24 mouse cellular contexts compared by ENCODE assay signal in genomic region chr9:47645056-47645455, GRCm38 (mm10).
"Had no signal": no experiment of that assay in that cellular context is flagged by ENCODE, and none has a peak within 500 bp of the region (broad histone marks: within the 10 kb centered on the region; RNA-seq: fewer than 3 reads in every experiment).

No protein-coding gene starts in this region.

- H3K4me1 ChIP-seq: heart, embryonic 12.5 days; limb, embryonic 15.5 days; liver, embryonic 12.5 days had no signal

- H3K27ac ChIP-seq: heart, adult 2 months; hindbrain, embryonic 10.5 days; hindbrain, embryonic 12.5 days; hindbrain, embryonic 15.5 days; hindbrain, postnatal 0 days; kidney, embryonic 15.5 days; kidney, postnatal 0 days; limb, embryonic 13.5 days; limb, embryonic 15.5 days; liver, embryonic 12.5 days had no signal

- ATAC-seq: hindbrain, postnatal 0 days; intestine, embryonic 16.5 days; liver, embryonic 12.5 days had no signal

- H3K4me2 ChIP-seq: heart, embryonic 12.5 days; hindbrain, embryonic 12.5 days; hindbrain, embryonic 15.5 days; kidney, embryonic 15.5 days; limb, embryonic 13.5 days; limb, embryonic 15.5 days; liver, embryonic 12.5 days had no signal

- H3K36me3 ChIP-seq: heart, embryonic 12.5 days; hindbrain, embryonic 10.5 days; hindbrain, embryonic 12.5 days; hindbrain, embryonic 15.5 days; kidney, embryonic 15.5 days; limb, embryonic 13.5 days; limb, embryonic 15.5 days; liver, embryonic 12.5 days had no signal

- H3K4me3 ChIP-seq: heart, adult 2 months; heart, embryonic 12.5 days; hindbrain, embryonic 10.5 days; hindbrain, embryonic 12.5 days; hindbrain, embryonic 15.5 days; kidney, embryonic 15.5 days; limb, embryonic 13.5 days; limb, embryonic 15.5 days; liver, embryonic 12.5 days had no signal

- H3K27me3 ChIP-seq: heart, embryonic 12.5 days; hindbrain, embryonic 12.5 days; hindbrain, embryonic 15.5 days; kidney, embryonic 15.5 days; limb, embryonic 13.5 days; limb, embryonic 15.5 days; liver, embryonic 12.5 days had no signal

- H3K9me3 ChIP-seq: heart, embryonic 12.5 days; hindbrain, embryonic 10.5 days; hindbrain, embryonic 12.5 days; hindbrain, embryonic 15.5 days; kidney, embryonic 15.5 days; limb, embryonic 13.5 days; limb, embryonic 15.5 days; liver, embryonic 12.5 days had no signal

- DNase-seq: gastrocnemius, postnatal 14 days; gastrocnemius, postnatal 36 days; heart, adult 2 months; heart, postnatal 10 days; heart, postnatal 4 days; kidney, adult 11 months; kidney, adult 2 months; kidney, adult 9 months; kidney, postnatal 14 days; kidney, postnatal 36 days; layer of hippocampus, adult 9-11 months; layer of hippocampus, postnatal 36 days; left cerebral cortex, postnatal 4 days had no signal

- H3K9ac ChIP-seq: heart, embryonic 12.5 days; hindbrain, embryonic 12.5 days; hindbrain, embryonic 15.5 days; kidney, embryonic 15.5 days; limb, embryonic 13.5 days; limb, embryonic 15.5 days; liver, embryonic 12.5 days had no signal
